Mouse (Mus musculus) forebrain, embryonic 12.5 days (tissue): ENCODE results near the gene Adamts12. TPM values are rescaled to one million over a fixed set of nuclear protein-coding genes. Genes with fewer than 3 reads are reported as not detected.

Experiments
- ATAC-seq: fragments of 200-750 bp; cut with Nextera tagmentation; 2 replicates; pipeline ENCODE4 v1.8.0; 2017; ENCODE audit warnings: moderate TSS enrichment; ENCODE audit not compliant: low FRiP score
- H3K27ac ChIP-seq: fragments of 300-500 bp; sonication (generic); 2 replicates; pipeline ENCODE4 v1.5.1; 2016; ENCODE audit warnings: mild to moderate bottlenecking
- H3K27me3 ChIP-seq: fragments of 300-500 bp; sonication (generic); 2 replicates; pipeline ENCODE4 v1.6.1; 2016; ENCODE audit warnings: mild to moderate bottlenecking
- H3K36me3 ChIP-seq: fragments of 300-500 bp; sonication (generic); replicated peaks from 2 replicates; pipeline ENCODE4 v1.6.1; 2016; ENCODE audit warnings: mild to moderate bottlenecking
- H3K4me1 ChIP-seq: fragments of 300-500 bp; sonication (generic); 2 replicates; pipeline ENCODE4 v1.6.1; 2016
- H3K4me2 ChIP-seq: fragments of 300-500 bp; sonication (generic); 2 replicates; pipeline ENCODE4 v1.6.1; 2016; ENCODE audit warnings: mild to moderate bottlenecking, moderate library complexity
- H3K4me3 ChIP-seq: fragments of 300-500 bp; sonication (generic); replicated peaks from 2 replicates; pipeline ENCODE4 v1.5.1; 2016; ENCODE audit warnings: mild to moderate bottlenecking
- H3K9ac ChIP-seq: fragments of 300-500 bp; sonication (generic); 2 replicates; pipeline ENCODE4 v1.6.1; 2016; ENCODE audit warnings: mild to moderate bottlenecking
- H3K9me3 ChIP-seq: fragments of 300-500 bp; sonication (generic); 2 replicates; pipeline ENCODE4 v1.6.1; 2016
- WGBS: fragments of 180-500 bp; shearing (Covaris S2); methylation state at CpG from one replicate; pipeline ENCODE4 v1.1.7; 2016; 5-methylcytosine and 5-hydroxymethylcytosine counted together
- polyA plus RNA-seq: library from polyadenylated mRNA; unstranded; fragments of >200 nt; fragmentation: Nextera tagmentation; extraction: Ambion mirVana; gene quantifications from 2 replicates; pipeline ENCODE4 v1.2.1, GENCODE M21; 2016

Adamts12 gene
- polyA plus RNA-seq, 1 experiment from 2014 or later = 3.2 TPM

DNA sequence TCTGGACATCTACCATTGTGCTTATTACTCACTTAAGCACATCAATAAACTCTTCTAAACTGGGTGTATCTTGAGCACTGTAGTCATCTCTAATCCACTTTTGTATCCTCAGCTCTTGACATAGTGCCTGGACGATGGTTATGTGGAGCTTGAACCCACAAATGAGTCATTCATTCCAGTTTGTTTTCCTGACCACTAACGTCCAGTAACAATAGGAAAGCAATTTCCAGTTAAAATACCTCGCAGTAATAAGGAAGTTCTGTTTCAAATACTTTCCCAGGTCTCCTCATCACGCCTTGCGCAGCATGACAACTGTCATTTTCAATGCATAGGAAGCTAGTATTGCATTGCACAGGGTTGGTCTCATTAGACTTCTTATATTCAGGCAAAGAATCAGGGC is 21.8 kb upstream of the Adamts12 start:
- 79% methylated on average over 5 of the region's 5 CpGs for WGBS
- ATAC-seq = no peak
- Histone ChIP-seq H3K4me3 (no peak overlapping the region), H3K4me2 (no peak overlapping the region), H3K9ac (no peak overlapping the region), H3K9me3 (no peaks in the 10 kb centered on the region), H3K4me1 (peaks cover under 1% of the 10 kb centered on the region; the same call in 1 of the 2 replicates), H3K27ac (no peak overlapping the region), H3K36me3 (no peaks in the 10 kb centered on the region), H3K27me3 (peaks cover 10% of the 10 kb centered on the region)

DNA sequence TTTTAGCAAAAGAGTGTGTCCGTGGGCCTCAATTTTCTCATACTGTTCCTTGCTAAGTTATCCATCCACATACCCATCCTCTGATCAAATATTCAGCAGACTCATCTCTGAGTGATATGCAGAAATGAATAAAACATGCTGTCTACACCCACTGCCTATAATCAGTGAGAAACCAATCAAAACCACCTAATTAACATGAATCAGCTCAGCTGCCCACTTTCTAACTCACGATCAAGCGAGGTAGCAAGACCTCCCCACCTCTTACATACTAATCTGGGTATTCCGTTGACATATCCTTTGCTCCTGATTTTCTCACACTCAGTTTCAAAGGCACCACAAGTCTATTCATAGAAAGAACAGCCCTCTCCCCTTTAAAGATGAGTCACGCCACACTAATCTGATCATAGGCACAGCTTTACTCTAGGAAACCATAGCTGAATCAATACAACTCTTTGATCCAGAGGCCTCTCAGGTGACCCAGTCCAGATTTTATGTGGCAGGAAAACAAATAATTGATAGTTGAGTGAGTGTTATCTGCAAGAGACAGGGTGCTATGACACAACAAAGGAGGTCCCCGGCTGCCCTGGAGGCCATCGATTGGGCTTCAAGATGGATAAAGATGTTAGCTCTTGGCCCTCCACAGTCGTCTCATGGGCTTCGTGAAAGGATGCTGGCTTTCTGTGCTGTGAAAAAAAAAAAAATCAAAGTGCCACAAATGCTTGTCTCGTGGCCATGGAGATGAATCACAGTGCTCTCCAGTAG is 10.7 kb upstream of the Adamts12 start:
- no peak for ATAC-seq
- Histone ChIP-seq H3K27me3 (0 out of 2 replicates have a peak, but pooled peaks cover 3% of the 10 kb centered on the region), H3K4me2 (no peak overlapping the region), H3K4me1 (peaks cover 7% of the 10 kb centered on the region; the same call in 1 of the 2 replicates), H3K36me3 (no peaks in the 10 kb centered on the region), H3K27ac (no peak overlapping the region), H3K9me3 (no peaks in the 10 kb centered on the region), H3K4me3 (no peak overlapping the region), H3K9ac (no peak overlapping the region)
- WGBS = 70% methylated on average over 10 of the region's 10 CpGs

DNA sequence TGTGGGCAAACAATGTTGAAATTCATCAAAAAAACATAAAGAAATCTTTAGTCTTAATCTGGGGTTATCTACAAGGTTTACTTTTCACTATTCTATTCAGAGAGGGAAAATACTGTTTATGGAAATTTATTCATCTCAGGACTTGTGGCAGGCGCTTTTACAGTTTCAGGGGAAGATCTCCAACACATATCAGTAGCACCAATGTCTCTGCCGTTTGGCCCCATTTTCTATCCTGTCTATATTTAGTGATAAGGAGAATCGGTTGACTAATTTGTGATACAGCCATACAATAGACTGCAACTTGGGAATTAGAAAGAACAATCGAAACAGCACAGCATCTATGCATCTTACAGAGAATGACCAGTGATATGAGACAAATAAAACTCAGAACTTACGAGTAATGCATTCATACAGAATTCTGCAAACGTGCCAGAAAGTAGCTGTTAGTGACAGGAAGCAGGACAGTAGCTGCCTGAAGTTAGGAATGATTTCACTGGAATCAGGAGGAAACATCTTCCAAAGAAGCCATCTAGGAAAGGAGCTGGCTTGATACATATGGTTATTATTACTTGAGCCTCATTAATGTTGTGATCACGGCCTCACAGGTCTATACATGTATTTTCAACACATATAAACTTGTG is 10.0 kb upstream of the Adamts12 start:
- Histone ChIP-seq H3K36me3 (no peaks in the 10 kb centered on the region), H3K4me3 (no peak overlapping the region), H3K27ac (no peak overlapping the region), H3K4me1 (peaks cover 7% of the 10 kb centered on the region; the same call in 1 of the 2 replicates), H3K9ac (no peak overlapping the region), H3K4me2 (no peak overlapping the region), H3K27me3 (0 out of 2 replicates have a peak, but pooled peaks cover 3% of the 10 kb centered on the region), H3K9me3 (no peaks in the 10 kb centered on the region)
- no peak for ATAC-seq
- WGBS = 86% methylated on average over 7 of the region's 7 CpGs

DNA sequence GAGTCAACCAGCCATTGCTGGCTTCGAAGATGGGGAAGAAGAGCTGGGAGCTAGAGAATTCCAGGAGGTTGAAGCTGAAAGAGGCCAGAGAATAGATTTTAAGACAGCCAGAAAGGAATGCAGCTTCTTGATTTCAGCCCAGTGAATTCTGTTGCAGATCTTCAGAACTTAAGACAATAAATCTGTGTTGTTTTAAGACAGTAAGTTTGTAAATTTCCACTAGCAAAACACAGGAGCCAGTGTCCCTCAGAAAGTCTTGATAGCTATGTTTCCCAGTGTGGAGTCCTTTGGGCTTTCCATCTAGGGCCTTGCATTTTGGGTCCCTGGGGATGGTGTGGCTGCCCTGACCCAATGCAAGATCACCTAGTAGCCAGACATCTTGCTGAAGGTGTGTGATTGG is 1.7 kb upstream of the Adamts12 start:
- Histone ChIP-seq H3K9ac (no peak overlapping the region), H3K27ac (no peak overlapping the region), H3K4me1 (peaks cover 30% of the 10 kb centered on the region), H3K27me3 (peaks cover 14% of the 10 kb centered on the region; the same call in 1 of the 2 replicates), H3K4me3 (no peak overlapping the region), H3K9me3 (no peaks in the 10 kb centered on the region), H3K4me2 (no peak overlapping the region), H3K36me3 (no peaks in the 10 kb centered on the region)
- WGBS = 86% methylated on average over 1 of the region's 1 CpGs
- ATAC-seq = no peak

DNA sequence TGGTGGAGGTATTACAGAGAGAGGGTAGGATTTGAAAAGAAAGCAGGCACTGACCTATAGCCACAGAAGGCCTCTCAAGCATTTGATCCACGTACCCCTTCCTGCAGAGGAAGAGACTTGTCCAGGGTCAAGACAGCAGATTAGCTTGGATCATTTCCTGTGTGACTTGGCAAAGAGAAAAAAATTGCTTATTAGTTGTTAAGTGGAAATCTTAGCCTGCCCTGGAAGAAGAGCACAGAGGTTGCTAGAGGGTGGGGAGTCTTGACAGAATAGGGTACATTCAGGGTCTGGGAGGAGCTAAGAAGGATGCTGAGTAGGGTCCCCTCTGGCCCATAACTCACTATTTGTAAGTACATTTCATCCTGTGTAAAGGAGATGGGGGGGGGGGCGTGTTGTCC is 431 bp upstream of the Adamts12 start:
- Histone ChIP-seq H3K36me3 (no peaks in the 10 kb centered on the region), H3K4me3 (0 out of 2 replicates have a peak overlapping the region, but pooled peaks have one; percentile 30), H3K4me2 (peak overlapping the region; percentile 54), H3K4me1 (peaks cover 30% of the 10 kb centered on the region), H3K9me3 (no peaks in the 10 kb centered on the region), H3K9ac (no peak overlapping the region), H3K27ac (no peak overlapping the region), H3K27me3 (peaks cover 12% of the 10 kb centered on the region; the same call in 1 of the 2 replicates)
- peak; percentile 2; the same call in 1 of the 2 replicates for ATAC-seq
- 12% methylated on average over 2 of the region's 2 CpGs for WGBS

DNA sequence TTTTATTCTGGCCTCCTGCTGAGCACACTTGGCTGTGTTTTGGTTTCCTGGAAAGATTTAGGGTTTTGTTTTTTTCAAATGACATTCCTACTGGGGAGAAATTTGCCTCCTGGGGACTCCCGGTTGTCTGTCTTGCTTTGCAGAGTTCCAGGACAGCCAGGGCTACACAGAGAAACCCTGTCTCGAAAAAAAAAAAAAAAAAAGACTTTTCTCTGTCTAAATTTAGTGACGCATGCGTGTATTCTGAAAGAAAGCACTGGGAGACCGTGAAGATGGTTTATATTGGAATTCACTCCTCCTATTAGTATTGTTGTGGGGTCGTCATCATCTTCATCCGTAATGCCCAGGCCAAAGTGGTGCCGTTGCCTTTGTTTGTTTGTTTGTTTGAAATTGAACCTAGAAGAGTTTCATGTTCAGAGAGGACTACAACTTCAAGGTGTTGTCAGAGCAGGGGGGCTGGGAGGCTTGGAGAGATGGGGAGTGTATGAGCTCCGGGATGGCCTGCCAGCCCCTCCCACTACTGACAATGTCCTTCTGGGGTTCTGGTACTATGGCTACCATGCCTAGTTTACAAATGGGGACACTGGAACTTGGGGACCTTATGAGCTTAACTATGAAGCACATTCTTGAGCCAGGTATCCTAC is 1.1 kb downstream of the Adamts12 start:
- H3K4me2 ChIP-seq = peak overlapping the region; percentile 54
- no peak for ATAC-seq
- no peaks in the 10 kb centered on the region for H3K36me3 ChIP-seq
- 13% methylated on average over 9 of the region's 9 CpGs for WGBS
- 0 out of 2 replicates have a peak overlapping the region, but pooled peaks have one; percentile 44 for H3K9ac ChIP-seq
- peaks cover 12% of the 10 kb centered on the region; the same call in 1 of the 2 replicates for H3K27me3 ChIP-seq
- H3K4me1 ChIP-seq = peaks cover 30% of the 10 kb centered on the region
- H3K9me3 ChIP-seq = no peaks in the 10 kb centered on the region
- peak overlapping the region; percentile 30 for H3K4me3 ChIP-seq
- 0 out of 2 replicates have a peak overlapping the region, but pooled peaks have one; percentile 42 for H3K27ac ChIP-seq

DNA sequence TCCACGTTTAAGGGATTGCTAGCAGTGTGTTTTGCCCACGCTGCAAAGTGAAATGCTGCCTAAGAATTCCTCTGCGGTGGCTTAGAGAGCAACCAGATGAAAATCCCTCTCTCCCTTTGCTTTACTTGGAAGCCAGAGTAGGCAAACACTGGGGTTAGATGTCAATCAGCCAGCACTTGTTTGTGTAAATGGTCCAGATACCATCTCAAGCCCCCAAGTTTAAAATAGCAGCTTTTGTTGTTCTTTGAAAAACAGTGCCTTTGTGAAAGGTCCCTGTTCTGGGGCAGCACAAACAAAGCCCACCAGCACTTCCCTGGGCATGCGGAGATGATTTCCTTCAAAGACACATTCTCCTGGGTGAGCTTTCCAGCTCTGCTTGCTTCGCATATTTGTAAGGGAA is 1.7 kb downstream of the Adamts12 start:
- Histone ChIP-seq H3K4me3 (no peak overlapping the region; the same call in 1 of the 2 replicates), H3K27ac (no peak overlapping the region)
- 5% methylated on average over 5 of the region's 5 CpGs for WGBS

DNA sequence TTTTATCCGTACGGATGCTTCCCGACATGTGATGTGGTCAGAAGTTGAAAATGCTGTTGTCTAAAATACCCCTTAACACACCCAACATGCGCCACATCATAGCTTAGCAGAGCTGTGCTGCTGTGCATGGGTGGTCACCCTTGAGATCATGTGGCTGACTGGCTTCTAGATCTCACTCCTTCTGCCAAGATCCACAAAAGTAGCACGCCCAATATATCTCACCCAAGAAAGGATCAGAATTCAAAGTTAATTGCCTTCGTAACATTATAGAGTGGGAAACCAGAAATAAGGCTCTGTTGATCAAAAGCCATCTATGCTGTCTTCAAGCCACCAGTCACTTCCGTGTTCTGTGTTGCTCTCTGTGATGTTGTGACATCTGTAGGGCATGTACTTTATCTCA is 3.3 kb downstream of the Adamts12 start:
- ATAC-seq = no peak
- Histone ChIP-seq H3K27ac (no peak overlapping the region), H3K4me3 (no peak overlapping the region), H3K9ac (no peak overlapping the region), H3K4me2 (no peak overlapping the region), H3K36me3 (no peaks in the 10 kb centered on the region), H3K9me3 (no peaks in the 10 kb centered on the region), H3K4me1 (peaks cover 30% of the 10 kb centered on the region), H3K27me3 (peaks cover 12% of the 10 kb centered on the region; the same call in 1 of the 2 replicates)
- 87% methylated on average over 7 of the region's 7 CpGs for WGBS

More for the DNA sequence above, 1.7 kb downstream of the Adamts12 start:
- peaks cover 12% of the 10 kb centered on the region; the same call in 1 of the 2 replicates for H3K27me3 ChIP-seq
- no peak for ATAC-seq
- peak overlapping the region; percentile 54 for H3K4me2 ChIP-seq
- H3K9me3 ChIP-seq = no peaks in the 10 kb centered on the region
- peaks cover 30% of the 10 kb centered on the region for H3K4me1 ChIP-seq
- no peak overlapping the region for H3K9ac ChIP-seq
- H3K36me3 ChIP-seq = no peaks in the 10 kb centered on the region

DNA sequence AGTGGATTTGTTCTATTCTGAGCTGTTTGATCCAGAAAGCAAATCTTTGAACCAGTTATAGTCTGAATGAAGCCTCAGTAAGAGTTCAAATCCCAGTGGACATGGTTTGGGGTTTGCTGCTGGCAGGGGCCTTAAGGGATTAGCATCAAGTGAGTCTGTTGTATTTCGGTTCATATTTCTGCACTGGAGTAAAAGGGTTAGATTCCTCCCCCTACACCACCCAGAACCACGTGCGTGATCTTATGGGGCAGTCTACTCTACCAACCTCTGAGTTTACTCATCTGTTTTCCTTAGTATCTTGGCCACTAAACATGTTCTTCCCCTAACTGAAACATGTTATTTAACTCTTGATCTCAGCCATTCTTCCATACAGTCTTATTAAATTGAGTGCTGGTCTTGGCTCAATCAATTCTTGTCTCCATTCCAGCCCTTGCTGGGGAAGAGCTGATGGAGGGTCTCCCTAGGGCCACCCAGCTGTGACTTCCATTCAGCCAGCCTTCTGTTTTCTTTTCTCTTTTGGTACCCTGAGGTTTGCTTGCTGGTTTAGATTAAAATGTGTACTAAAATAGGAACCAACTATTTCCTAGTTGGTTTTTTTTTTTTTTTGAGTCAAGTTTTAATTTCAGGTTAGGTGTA is 11.3 kb downstream of the Adamts12 start:
- Histone ChIP-seq H3K4me1 (no peaks in the 10 kb centered on the region), H3K27me3 (no peaks in the 10 kb centered on the region), H3K4me3 (no peak overlapping the region), H3K36me3 (no peaks in the 10 kb centered on the region), H3K27ac (no peak overlapping the region), H3K9me3 (no peaks in the 10 kb centered on the region), H3K9ac (no peak overlapping the region), H3K4me2 (no peak overlapping the region)
- 93% methylated on average over 3 of the region's 3 CpGs for WGBS
- no peak for ATAC-seq

DNA sequence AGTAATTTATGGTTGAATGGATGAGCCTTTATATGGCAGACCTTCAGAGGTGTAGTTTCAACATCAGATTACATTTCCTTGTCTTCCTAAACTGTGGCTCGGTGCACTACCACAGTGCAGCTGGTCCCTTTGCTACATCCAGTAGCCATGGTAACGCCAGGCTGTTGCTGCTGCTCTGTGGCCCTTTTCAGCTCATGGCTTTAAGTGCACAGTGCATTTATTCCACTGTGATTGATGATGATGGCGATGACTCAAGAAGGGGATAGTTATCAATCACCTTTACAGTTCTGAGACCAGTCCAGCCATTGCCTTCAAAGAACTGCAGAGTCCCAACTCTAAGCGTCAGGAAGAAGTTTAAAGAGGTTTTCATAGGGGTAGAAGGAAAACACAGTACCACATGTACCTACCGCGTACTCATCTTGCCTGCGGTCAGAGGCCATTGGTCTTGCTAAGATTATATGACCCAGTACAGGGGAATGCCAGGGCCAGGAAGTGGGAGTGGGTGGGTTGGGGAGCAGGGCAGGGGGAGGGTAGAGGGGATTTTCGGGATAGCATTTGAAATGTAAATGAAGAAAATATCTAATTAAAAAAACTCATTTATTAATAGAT is 18.5 kb downstream of the Adamts12 start:
- Histone ChIP-seq H3K27me3 (no peaks in the 10 kb centered on the region), H3K4me1 (peaks cover 10% of the 10 kb centered on the region; the same call in 1 of the 2 replicates), H3K27ac (no peak overlapping the region), H3K9me3 (no peaks in the 10 kb centered on the region), H3K4me2 (no peak overlapping the region), H3K4me3 (no peak overlapping the region), H3K9ac (no peak overlapping the region), H3K36me3 (no peaks in the 10 kb centered on the region)
- ATAC-seq = peak; percentile 77; the same call in 1 of the 2 replicates
- 74% methylated on average over 8 of the region's 8 CpGs for WGBS

DNA sequence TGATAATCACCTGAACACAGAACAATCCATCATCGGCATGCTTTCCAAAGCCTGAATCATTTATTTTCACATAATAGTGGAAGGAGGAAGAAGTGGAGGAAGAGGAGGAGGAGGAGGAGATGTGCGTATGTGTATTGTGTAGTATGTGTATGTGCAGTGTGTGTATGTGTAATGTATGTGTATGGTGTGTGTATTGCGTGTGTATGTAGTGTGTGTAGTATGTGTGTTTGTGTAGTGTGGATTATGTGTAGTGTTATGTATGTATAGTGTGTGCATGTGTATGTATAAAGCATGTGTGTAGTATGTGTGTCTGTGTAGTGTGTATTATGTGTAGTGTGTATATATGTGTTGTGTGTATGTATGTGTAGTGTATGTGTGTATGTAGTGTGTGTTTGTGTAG is 19.1 kb downstream of the Adamts12 start:
- no peak overlapping the region for H3K4me3 ChIP-seq
- no peaks in the 10 kb centered on the region for H3K9me3 ChIP-seq
- peaks cover 10% of the 10 kb centered on the region; the same call in 1 of the 2 replicates for H3K4me1 ChIP-seq
- H3K9ac ChIP-seq = no peak overlapping the region
- no peak overlapping the region for H3K27ac ChIP-seq
- H3K27me3 ChIP-seq = no peaks in the 10 kb centered on the region
- H3K4me2 ChIP-seq = no peak overlapping the region
- H3K36me3 ChIP-seq = no peaks in the 10 kb centered on the region
- 92% methylated on average over 3 of the region's 3 CpGs for WGBS
- 0 out of 2 replicates have a peak, but pooled peaks have one; percentile 27 for ATAC-seq
